Mouse (Mus musculus): ENCODE data around the gene Fam131b. TPM values are rescaled to one million over a fixed set of nuclear protein-coding genes. Genes with fewer than 3 reads are reported as not detected.

Gene Fam131b
- polyA plus RNA-seq (2012; rRNA removed), result 0.17 and 0.24 TPM in 2 replicates

GRCm38 (mm10) chr6:42324482-42325267 lies at the start of gene Fam131b:
Gene Fam131b, minus strand, starts transcription at chr6:42324643.
- Histone ChIP-seq H3K4me1 (replicated peaks; ENCODE audit: control insufficient read depth, insufficient read depth, low read length) (peaks cover 12% of the 10 kb centered on the region), H3K27ac (ENCODE audit: control insufficient read depth, insufficient read depth, low read length) (no peak within 1 kb of the TSS), H3K36me3 (ENCODE audit: control insufficient read depth, insufficient read depth, low read length) (no peaks in the 10 kb centered on the region), H3K27me3 (ENCODE audit: control insufficient read depth, insufficient read depth, low read length) (peaks cover 15% of the 10 kb centered on the region), H3K4me3 (ENCODE audit: control insufficient read depth, insufficient read depth, low read length) (peak within 1 kb of the TSS; percentile 74)
- peak; percentile 62 for DNase-seq
- no peak for TF ChIP-seq CTCF (IDR thresholded peaks at IDR 0.05; ENCODE audit: borderline replicate concordance, control insufficient read depth, extremely low read depth, insufficient read depth, low read length, poor library complexity)
- peak; percentile 27; the same call in 1 of the 2 replicates for TF ChIP-seq POLR2A (IDR thresholded peaks at IDR 0.05; ENCODE audit: control insufficient read depth, extremely low read depth, insufficient read depth, low read length, poor library complexity)
- 1% methylated on average over 59 of the region's 68 CpGs for WGBS

GRCm38 (mm10) chr6:42373669-42374430 lies 49.4 kb upstream of the Fam131b start:
- H3K4me3 ChIP-seq (ENCODE audit: control insufficient read depth, insufficient read depth, low read length), result no peak overlapping the region

GRCm38 (mm10) chr6:42372816-42373547 lies 48.5 kb upstream of the Fam131b start, which contains the start of gene Epha1:
Gene Epha1, minus strand, starts transcription at chr6:42373268.
- TF ChIP-seq POLR2A (IDR thresholded peaks at IDR 0.05; ENCODE audit: control insufficient read depth, extremely low read depth, insufficient read depth, low read length, poor library complexity), result no peak
- no peak for TF ChIP-seq CTCF (IDR thresholded peaks at IDR 0.05; ENCODE audit: borderline replicate concordance, control insufficient read depth, extremely low read depth, insufficient read depth, low read length, poor library complexity)
- Histone ChIP-seq H3K27me3 (ENCODE audit: control insufficient read depth, insufficient read depth, low read length) (no peaks in the 10 kb centered on the region), H3K4me1 (replicated peaks; ENCODE audit: control insufficient read depth, insufficient read depth, low read length) (peaks cover 3% of the 10 kb centered on the region), H3K36me3 (ENCODE audit: control insufficient read depth, insufficient read depth, low read length) (no peaks in the 10 kb centered on the region), H3K27ac (ENCODE audit: control insufficient read depth, insufficient read depth, low read length) (no peak within 1 kb of the TSS), H3K4me3 (ENCODE audit: control insufficient read depth, insufficient read depth, low read length) (peak within 1 kb of the TSS; percentile 27)
- 4% methylated on average over 36 of the region's 36 CpGs for whole genome bisulfite sequencing
- DNase-seq, result peak; percentile 71

More at GRCm38 (mm10) chr6:42373669-42374430, 49.4 kb upstream of the Fam131b start:
- no peak for TF ChIP-seq CTCF (IDR thresholded peaks at IDR 0.05; ENCODE audit: borderline replicate concordance, control insufficient read depth, extremely low read depth, insufficient read depth, low read length, poor library complexity)
- no peak for TF ChIP-seq POLR2A (IDR thresholded peaks at IDR 0.05; ENCODE audit: control insufficient read depth, extremely low read depth, insufficient read depth, low read length, poor library complexity)
- Histone ChIP-seq H3K4me1 (replicated peaks; ENCODE audit: control insufficient read depth, insufficient read depth, low read length) (peaks cover 3% of the 10 kb centered on the region), H3K27ac (ENCODE audit: control insufficient read depth, insufficient read depth, low read length) (no peak overlapping the region), H3K27me3 (ENCODE audit: control insufficient read depth, insufficient read depth, low read length) (no peaks in the 10 kb centered on the region), H3K36me3 (ENCODE audit: control insufficient read depth, insufficient read depth, low read length) (no peaks in the 10 kb centered on the region)
- 46% methylated on average over 7 of the region's 7 CpGs for WGBS
- DNase-seq, result no peak

GRCm38 (mm10) chr6:42372421-42372815 lies 48.0 kb upstream of the Fam131b start:
- Histone ChIP-seq H3K4me3 (ENCODE audit: control insufficient read depth, insufficient read depth, low read length) (0 out of 2 replicates have a peak overlapping the region, but pooled peaks have one; percentile 27), H3K27ac (ENCODE audit: control insufficient read depth, insufficient read depth, low read length) (no peak overlapping the region), H3K27me3 (ENCODE audit: control insufficient read depth, insufficient read depth, low read length) (no peaks in the 10 kb centered on the region), H3K4me1 (replicated peaks; ENCODE audit: control insufficient read depth, insufficient read depth, low read length) (peaks cover 3% of the 10 kb centered on the region), H3K36me3 (ENCODE audit: control insufficient read depth, insufficient read depth, low read length) (no peaks in the 10 kb centered on the region)
- no peak for DNase-seq
- WGBS, result 89% methylated on average over 9 of the region's 9 CpGs
- no peak for TF ChIP-seq POLR2A (IDR thresholded peaks at IDR 0.05; ENCODE audit: control insufficient read depth, extremely low read depth, insufficient read depth, low read length, poor library complexity)
- TF ChIP-seq CTCF (IDR thresholded peaks at IDR 0.05; ENCODE audit: borderline replicate concordance, control insufficient read depth, extremely low read depth, insufficient read depth, low read length, poor library complexity), result no peak

GRCm38 (mm10) chr6:42372001-42372400 lies 47.6 kb upstream of the Fam131b start:
- peaks cover 3% of the 10 kb centered on the region for H3K4me1 ChIP-seq (replicated peaks; ENCODE audit: control insufficient read depth, insufficient read depth, low read length)
- H3K4me3 ChIP-seq (ENCODE audit: control insufficient read depth, insufficient read depth, low read length), result no peak overlapping the region
- TF ChIP-seq POLR2A (IDR thresholded peaks at IDR 0.05; ENCODE audit: control insufficient read depth, extremely low read depth, insufficient read depth, low read length, poor library complexity) (no peak), CTCF (IDR thresholded peaks at IDR 0.05; ENCODE audit: borderline replicate concordance, control insufficient read depth, extremely low read depth, insufficient read depth, low read length, poor library complexity) (no peak)
- no peak for DNase-seq
- WGBS, result 88% methylated on average over 3 of the region's 3 CpGs
- H3K36me3 ChIP-seq (ENCODE audit: control insufficient read depth, insufficient read depth, low read length), result no peaks in the 10 kb centered on the region
- no peaks in the 10 kb centered on the region for H3K27me3 ChIP-seq (ENCODE audit: control insufficient read depth, insufficient read depth, low read length)
- no peak overlapping the region for H3K27ac ChIP-seq (ENCODE audit: control insufficient read depth, insufficient read depth, low read length)
